Mouse (Mus musculus): ENCODE data around the gene Snrpe.

DNA sequence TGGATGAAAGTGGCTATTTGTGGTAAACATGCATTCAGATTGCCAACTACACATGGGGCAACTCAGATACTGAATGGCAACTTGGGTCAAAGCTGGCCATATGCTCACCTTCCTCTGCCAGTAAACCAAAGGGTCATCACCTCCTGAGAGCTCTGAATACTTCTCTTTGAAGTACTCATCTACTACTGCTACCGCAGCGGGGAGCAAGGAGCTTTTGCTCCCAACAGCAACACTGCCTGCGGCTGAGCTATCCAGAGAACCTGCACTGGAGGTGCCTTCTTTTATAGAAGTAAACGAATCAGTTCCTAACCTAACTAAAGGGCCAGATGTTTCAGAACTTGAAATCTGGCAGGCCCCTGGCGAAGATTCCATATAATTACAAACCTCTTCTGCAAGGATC lies 46.7 kb upstream of the Snrpe start:
- no peak for TF ChIP-seq CTCF (IDR thresholded peaks at IDR 0.05; ENCODE audit: extremely low read depth, insufficient read depth, insufficient read length, insufficient replicate concordance)
- no peak for TF ChIP-seq POLR2A (IDR thresholded peaks at IDR 0.05; ENCODE audit: low read depth, low read length)

Data from spleen, adult 2 months (tissue).